Mouse (Mus musculus): Measurements from ENCODE around the gene Gpatch3. TPM values are rescaled to one million over a fixed set of nuclear protein-coding genes. Genes with fewer than 3 reads are reported as not detected.

Gene Gpatch3
- polyA plus RNA-seq, 1 experiment from 2014 or later: 5.5 TPM

DNA sequence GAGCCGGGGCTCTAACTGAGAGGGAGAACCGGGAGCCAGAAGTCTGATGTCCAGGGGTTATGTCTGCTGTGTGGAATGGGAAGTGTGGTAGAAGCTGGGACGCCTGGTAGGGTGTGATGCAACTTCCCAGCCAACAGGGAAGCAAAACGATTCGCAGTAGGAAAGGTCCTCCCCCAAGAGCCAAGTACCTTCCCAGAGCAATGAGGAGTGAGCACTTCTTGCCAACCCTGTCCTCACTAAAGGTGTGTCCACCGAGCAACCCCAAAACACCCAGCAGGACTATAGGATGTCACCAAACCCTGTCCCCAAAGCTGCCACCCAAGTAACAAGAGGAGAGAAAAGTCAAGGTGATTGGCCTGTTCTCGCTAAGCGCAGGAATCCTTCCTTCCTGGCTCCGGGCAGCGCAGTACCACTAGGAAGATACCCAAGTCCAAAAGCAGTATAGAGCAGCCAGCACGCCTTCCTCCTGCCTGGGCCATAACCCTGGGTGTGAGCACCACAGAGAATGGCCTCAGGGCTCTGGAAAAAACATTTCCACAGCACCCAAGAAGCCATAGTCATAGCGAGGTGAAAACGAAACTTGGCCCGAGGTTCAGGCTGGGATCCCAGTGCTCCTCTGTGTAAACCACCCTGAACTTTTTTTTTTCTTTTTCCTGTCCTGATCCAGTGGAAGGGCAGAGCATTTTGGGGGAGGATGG lies 56.7 kb downstream of the Gpatch3 start:
- 71% methylated on average over 14 of the region's 14 CpGs for WGBS
- H3K27ac ChIP-seq (ENCODE audit: low read length): no peak overlapping the region
- peaks cover 4% of the 10 kb centered on the region; the same call in 1 of the 2 replicates for H3K36me3 ChIP-seq (ENCODE audit: control insufficient read depth, insufficient read depth, low read length)
- no peaks in the 10 kb centered on the region for H3K27me3 ChIP-seq (replicated peaks; ENCODE audit: control insufficient read depth, insufficient read depth, low read length)
- no peak for ATAC-seq
- 0 out of 2 replicates have a peak overlapping the region, but pooled peaks have one; percentile 0 for H3K4me3 ChIP-seq (ENCODE audit: low read length)
- H3K9ac ChIP-seq (ENCODE audit: low read depth, low read length): peak overlapping the region; percentile 3; the same call in 1 of the 2 replicates
- no peaks in the 10 kb centered on the region for H3K9me3 ChIP-seq (ENCODE audit: control insufficient read depth, low read length)
- peaks cover 22% of the 10 kb centered on the region for H3K4me1 ChIP-seq (ENCODE audit: control insufficient read depth, insufficient read depth, low read length)
- H3K4me2 ChIP-seq (ENCODE audit: low read depth, low read length): 0 out of 2 replicates have a peak overlapping the region, but pooled peaks have one; percentile 3

DNA sequence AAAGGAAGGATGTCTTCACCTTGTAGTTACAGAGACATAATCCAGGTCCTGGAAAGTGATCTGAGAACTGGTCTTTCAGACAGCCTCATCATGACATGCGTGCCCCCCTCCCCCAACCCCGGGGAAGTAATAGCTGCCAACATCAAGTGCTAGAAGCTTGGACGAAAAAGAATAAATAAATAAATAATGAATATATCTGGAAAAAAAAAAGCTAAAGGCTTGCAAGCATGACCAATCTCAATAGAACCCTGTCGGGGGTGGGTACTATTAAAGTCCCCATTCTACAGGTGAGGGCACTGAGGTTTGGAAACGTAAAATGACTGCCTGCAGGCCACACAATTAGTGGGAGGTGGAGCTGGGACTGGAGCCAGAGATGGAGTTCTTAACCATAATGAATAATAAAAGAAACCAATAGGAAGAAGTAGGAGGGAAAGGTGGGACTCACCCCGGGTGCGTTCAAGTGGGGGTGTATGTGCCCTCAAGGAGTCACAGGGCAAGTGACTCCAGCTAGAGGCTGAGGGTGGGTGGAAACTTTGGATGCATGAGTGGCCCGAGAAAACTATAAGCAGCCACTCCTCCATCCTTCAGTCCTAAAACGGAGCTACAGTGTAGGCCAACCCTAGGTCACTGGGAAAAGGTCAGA lies 57.3 kb downstream of the Gpatch3 start:
- H3K4me1 ChIP-seq (ENCODE audit: control insufficient read depth, insufficient read depth, low read length): peaks cover 22% of the 10 kb centered on the region
- WGBS: 42% methylated on average over 9 of the region's 9 CpGs
- H3K4me3 ChIP-seq (ENCODE audit: low read length): peak overlapping the region; percentile 86
- peak overlapping the region; percentile 97 for H3K4me2 ChIP-seq (ENCODE audit: low read depth, low read length)
- ATAC-seq: no peak
- peak overlapping the region; percentile 76; the same call in 1 of the 2 replicates for H3K27ac ChIP-seq (ENCODE audit: low read length)
- H3K27me3 ChIP-seq (replicated peaks; ENCODE audit: control insufficient read depth, insufficient read depth, low read length): no peaks in the 10 kb centered on the region
- H3K36me3 ChIP-seq (ENCODE audit: control insufficient read depth, insufficient read depth, low read length): peaks cover 3% of the 10 kb centered on the region; the same call in 1 of the 2 replicates
- peak overlapping the region; percentile 96 for H3K9ac ChIP-seq (ENCODE audit: low read depth, low read length)
- H3K9me3 ChIP-seq (ENCODE audit: control insufficient read depth, low read length): no peaks in the 10 kb centered on the region

DNA sequence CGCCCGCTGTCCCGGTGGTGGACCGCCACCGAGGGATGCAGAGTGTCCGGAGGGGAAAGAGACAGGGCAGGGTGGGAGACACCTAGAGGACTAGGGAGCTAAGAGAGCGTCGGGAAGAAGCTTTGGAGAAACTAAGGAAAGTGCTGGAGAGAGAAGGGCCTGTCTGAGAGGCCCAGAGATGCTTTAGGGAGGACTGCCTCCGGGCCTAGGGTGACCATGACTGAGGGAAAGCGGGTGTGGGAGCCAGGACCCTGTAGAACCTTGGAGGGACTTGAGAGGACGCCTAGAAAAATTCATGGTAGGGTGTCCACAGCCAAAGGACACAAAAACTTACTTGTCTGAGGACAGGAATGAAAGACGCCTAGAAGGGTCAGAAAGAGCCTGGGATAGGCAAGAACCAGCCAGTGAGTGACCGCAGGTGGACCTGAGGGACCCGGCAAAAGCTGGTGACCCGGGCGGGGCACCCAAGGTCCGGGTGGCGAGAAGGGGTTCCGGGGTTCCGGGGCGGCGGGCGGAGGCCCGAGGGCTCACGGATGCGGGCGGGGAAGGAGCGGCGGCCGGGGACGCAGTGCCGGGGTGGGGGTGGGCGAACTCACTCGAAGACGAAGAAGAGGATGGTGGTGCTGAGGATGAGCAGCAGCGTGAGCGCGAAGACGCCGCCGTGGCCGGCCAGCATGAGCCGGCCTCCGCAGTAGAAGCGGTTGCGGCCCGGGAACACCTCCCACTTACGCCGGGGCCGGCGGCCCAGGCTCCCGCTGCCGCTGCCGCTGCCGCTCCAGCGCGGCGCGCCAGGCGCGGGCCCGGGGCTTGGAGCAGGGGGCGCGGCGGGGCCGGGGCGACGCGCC lies 58.2 kb downstream of the Gpatch3 start:
- Histone ChIP-seq H3K27ac (ENCODE audit: low read length) (peak overlapping the region; percentile 76), H3K9me3 (ENCODE audit: control insufficient read depth, low read length) (no peaks in the 10 kb centered on the region), H3K9ac (ENCODE audit: low read depth, low read length) (peak overlapping the region; percentile 96), H3K4me2 (ENCODE audit: low read depth, low read length) (peak overlapping the region; percentile 97), H3K27me3 (replicated peaks; ENCODE audit: control insufficient read depth, insufficient read depth, low read length) (no peaks in the 10 kb centered on the region), H3K4me3 (ENCODE audit: low read length) (peak overlapping the region; percentile 86), H3K4me1 (ENCODE audit: control insufficient read depth, insufficient read depth, low read length) (peaks cover 22% of the 10 kb centered on the region), H3K36me3 (ENCODE audit: control insufficient read depth, insufficient read depth, low read length) (no peaks in the 10 kb centered on the region)
- WGBS: 2% methylated on average over 64 of the region's 69 CpGs
- peak; percentile 79 for ATAC-seq

DNA sequence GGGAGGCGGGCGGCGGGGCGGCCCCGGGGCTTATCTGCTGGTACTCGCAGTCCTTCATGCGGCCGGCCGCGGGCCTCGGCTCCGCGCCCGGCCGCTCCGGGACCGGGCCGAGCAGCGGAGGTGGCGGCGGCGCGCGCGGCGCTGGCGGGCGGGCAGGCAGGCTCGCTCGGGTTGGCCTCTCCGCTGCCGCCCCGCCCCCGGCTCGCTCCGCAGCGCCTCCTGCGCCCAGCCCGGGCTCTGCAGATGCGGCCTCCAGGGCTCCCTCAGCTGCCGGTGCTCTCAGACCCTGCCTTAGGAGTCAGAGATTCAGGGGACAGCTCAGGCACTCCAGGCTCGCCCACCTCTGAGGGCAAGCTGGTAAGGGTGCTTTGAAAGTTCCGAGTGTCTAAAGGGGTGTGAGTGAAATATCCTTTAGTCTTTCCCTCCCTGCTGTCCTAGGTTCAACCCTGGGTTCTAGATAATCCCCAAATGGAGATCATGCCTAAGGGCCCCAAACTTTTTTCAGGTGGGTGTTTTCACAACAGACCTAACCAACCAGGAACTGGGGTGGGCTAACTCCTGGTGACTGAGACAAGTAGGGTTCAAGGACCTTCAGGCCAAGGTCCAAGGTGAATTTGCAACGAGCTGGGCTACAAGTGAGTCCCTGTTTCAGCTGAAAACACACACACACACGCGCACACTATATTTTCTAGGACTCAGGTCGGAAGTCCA lies 58.9 kb downstream of the Gpatch3 start:
- Histone ChIP-seq H3K9me3 (ENCODE audit: control insufficient read depth, low read length) (no peaks in the 10 kb centered on the region), H3K27me3 (replicated peaks; ENCODE audit: control insufficient read depth, insufficient read depth, low read length) (no peaks in the 10 kb centered on the region), H3K4me1 (ENCODE audit: control insufficient read depth, insufficient read depth, low read length) (peaks cover 22% of the 10 kb centered on the region), H3K36me3 (ENCODE audit: control insufficient read depth, insufficient read depth, low read length) (no peaks in the 10 kb centered on the region), H3K4me2 (ENCODE audit: low read depth, low read length) (peak overlapping the region; percentile 97), H3K9ac (ENCODE audit: low read depth, low read length) (peak overlapping the region; percentile 96), H3K4me3 (ENCODE audit: low read length) (peak overlapping the region; percentile 86), H3K27ac (ENCODE audit: low read length) (peak overlapping the region; percentile 76)
- ATAC-seq: peak; percentile 91
- WGBS: 13% methylated on average over 26 of the region's 47 CpGs

Small RNA genes lying within 50 kb of the gene (microRNA-seq; reads per million reads assigned to microRNA genes)
- gene Gm23158: not detected

Other genes with a start within 250 kb of the Gpatch3 start
- 11.4 and 12.8 TPM in 2 replicates for gene Wdtc1, start 221.3 kb upstream of the Gpatch3 start, polyA plus RNA-seq (2015; fragmentation: Nextera tagmentation; extraction: Ambion mirVana)
- gene Slc9a1, start 205.0 kb upstream of the Gpatch3 start, polyA plus RNA-seq (2015; fragmentation: Nextera tagmentation; extraction: Ambion mirVana): 9.1 and 9.2 TPM in 2 replicates
- 0.66 and 0.73 TPM in 2 replicates for gene Tent5b, start 94.6 kb upstream of the Gpatch3 start, polyA plus RNA-seq (2015; fragmentation: Nextera tagmentation; extraction: Ambion mirVana)
- 0.70 and 0.81 TPM in 2 replicates for gene Trnp1, start 76.2 kb upstream of the Gpatch3 start, polyA plus RNA-seq (2015; fragmentation: Nextera tagmentation; extraction: Ambion mirVana)
- 55.3 and 59.9 TPM in 2 replicates for gene Kdf1, start 55.8 kb upstream of the Gpatch3 start, polyA plus RNA-seq (2015; fragmentation: Nextera tagmentation; extraction: Ambion mirVana)
- gene Nudc, start 28.7 kb upstream of the Gpatch3 start, polyA plus RNA-seq (2015; fragmentation: Nextera tagmentation; extraction: Ambion mirVana): 214 and 228 TPM in 2 replicates
- gene Nr0b2, start 21.4 kb upstream of the Gpatch3 start, polyA plus RNA-seq (2015; fragmentation: Nextera tagmentation; extraction: Ambion mirVana): 9.2 and 10.3 TPM in 2 replicates
- gene Gpn2, start 9.6 kb downstream of the Gpatch3 start, polyA plus RNA-seq (2015; fragmentation: Nextera tagmentation; extraction: Ambion mirVana): 17.1 and 17.3 TPM in 2 replicates
- 50.1 and 59.9 TPM in 2 replicates for gene Sfn, start 27.4 kb downstream of the Gpatch3 start, polyA plus RNA-seq (2015; fragmentation: Nextera tagmentation; extraction: Ambion mirVana)
- gene Zdhhc18, start 75.4 kb downstream of the Gpatch3 start, polyA plus RNA-seq (2015; fragmentation: Nextera tagmentation; extraction: Ambion mirVana): 1.3 and 1.6 TPM in 2 replicates
- 16.6 and 18.5 TPM in 2 replicates for gene Pigv, start 97.9 kb downstream of the Gpatch3 start, polyA plus RNA-seq (2015; fragmentation: Nextera tagmentation; extraction: Ambion mirVana)
- 17.8 and 18.5 TPM in 2 replicates for gene Arid1a, start 182.0 kb downstream of the Gpatch3 start, polyA plus RNA-seq (2015; fragmentation: Nextera tagmentation; extraction: Ambion mirVana)

Data from intestine, embryonic 16.5 days (tissue).